Mouse (Mus musculus): ENCODE results near the gene 4833439L19Rik. TPM values are rescaled to one million over a fixed set of nuclear protein-coding genes. Genes with fewer than 3 reads are reported as not detected.

The 4833439L19Rik gene
- polyA plus RNA-seq, 2 experiments = 22.2 to 36.1 TPM

GRCm38 (mm10) chr13:54569282-54569681, 4.0 kb upstream of the 4833439L19Rik start:
- peaks cover 8 to 16% of the 10 kb centered on the region in 2 experiments for H3K4me1 ChIP-seq (replicated peaks; ENCODE audit: control insufficient read depth in 2 of 2, insufficient read depth in 2 of 2, low read length in 1 of 2)
- DNase-seq (ENCODE audit: low read depth in 3 of 3, low spot score in 3 of 3) = no peak
- no peak overlapping the region for H3K4me3 ChIP-seq (ENCODE audit: insufficient read depth in 1 of 2, low read depth in 2 of 2, low read length in 2 of 2)
- no peak overlapping the region for H3K4me2 ChIP-seq (ENCODE audit: low read depth)
- H3K36me3 ChIP-seq (replicated peaks; ENCODE audit: control insufficient read depth, insufficient read depth, low read depth) = no peaks in the 10 kb centered on the region
- H3K9ac ChIP-seq (replicated peaks) = no peak overlapping the region
- ATAC-seq (ENCODE audit: insufficient read depth) = no peak
- 41% methylated on average over 1 of the region's 1 CpGs for WGBS (ENCODE audit: insufficient replicate concordance)
- no peaks in the 10 kb centered on the region; the same call in 1 of the 2 replicates for H3K27me3 ChIP-seq (ENCODE audit: control insufficient read depth, insufficient read depth, low read length)
- H3K27ac ChIP-seq = no peak overlapping the region
- H3K9me3 ChIP-seq (ENCODE audit: control insufficient read depth, low read length) = no peaks in the 10 kb centered on the region
- no peak for TF ChIP-seq CTCF (IDR thresholded peaks at IDR 0.05; ENCODE audit: low read depth)
- TF ChIP-seq EP300 (IDR thresholded peaks at IDR 0.05; ENCODE audit: low read depth) = no peak

- Histone ChIP-seq H3K4me3 (ENCODE audit: insufficient read depth in 1 of 2, low read depth in 2 of 2, low read length in 2 of 2) (no peak overlapping the region), H3K27ac (no peak overlapping the region), H3K9me3 (ENCODE audit: control insufficient read depth, low read length) (no peaks in the 10 kb centered on the region), H3K4me1 (replicated peaks; ENCODE audit: control insufficient read depth in 2 of 2, insufficient read depth in 2 of 2, low read length in 1 of 2) (peaks cover 9 to 18% of the 10 kb centered on the region in 2 experiments), H3K36me3 (replicated peaks; ENCODE audit: control insufficient read depth, insufficient read depth, low read depth) (no peaks in the 10 kb centered on the region), H3K9ac (replicated peaks) (no peak overlapping the region), H3K4me2 (ENCODE audit: low read depth) (no peak overlapping the region), H3K27me3 (ENCODE audit: control insufficient read depth, insufficient read depth, low read length) (no peaks in the 10 kb centered on the region)
- ATAC-seq (ENCODE audit: insufficient read depth) (no peak), DNase-seq (ENCODE audit: low read depth in 3 of 3, low spot score in 3 of 3) (no peak)
- 26% methylated on average over 5 of the region's 5 CpGs for WGBS (ENCODE audit: insufficient replicate concordance)
- TF ChIP-seq EP300 (IDR thresholded peaks at IDR 0.05; ENCODE audit: low read depth) (no peak), CTCF (IDR thresholded peaks at IDR 0.05; ENCODE audit: low read depth) (no peak)
Observed at GRCm38 (mm10) chr13:54568380-54568779, 3.1 kb upstream of the 4833439L19Rik start.

GRCm38 (mm10) chr13:54565594-54566345, 535 bp upstream of the 4833439L19Rik start:
- Histone ChIP-seq H3K27ac (peak overlapping the region; percentile 59), H3K27me3 (ENCODE audit: control insufficient read depth, insufficient read depth, low read length) (no peaks in the 10 kb centered on the region), H3K4me3 (ENCODE audit: insufficient read depth in 1 of 2, low read depth in 2 of 2, low read length in 2 of 2) (peak overlapping the region; percentile 86 to 94), H3K9me3 (ENCODE audit: control insufficient read depth, low read length) (no peaks in the 10 kb centered on the region), H3K4me2 (ENCODE audit: low read depth) (peak overlapping the region; percentile 83), H3K9ac (replicated peaks) (peak overlapping the region; percentile 94), H3K36me3 (replicated peaks; ENCODE audit: control insufficient read depth, insufficient read depth, low read depth) (no peaks in the 10 kb centered on the region; the same call in 1 of the 2 replicates), H3K4me1 (replicated peaks; ENCODE audit: control insufficient read depth in 2 of 2, insufficient read depth in 2 of 2, low read length in 1 of 2) (peaks cover 9 to 18% of the 10 kb centered on the region in 2 experiments)
- 38% methylated on average over 8 of the region's 8 CpGs for WGBS (ENCODE audit: insufficient replicate concordance)
- TF ChIP-seq EP300 (IDR thresholded peaks at IDR 0.05; ENCODE audit: low read depth) (no peak), CTCF (IDR thresholded peaks at IDR 0.05; ENCODE audit: low read depth) (peak; percentile 83)
- ATAC-seq (ENCODE audit: insufficient read depth) = peak; percentile 69
- DNase-seq (ENCODE audit: low read depth in 3 of 3, low spot score in 3 of 3) = no peak

GRCm38 (mm10) chr13:54564232-54565200, 719 bp downstream of the 4833439L19Rik start:
- DNase-seq (ENCODE audit: low read depth in 3 of 3, low spot score in 3 of 3) = no peak
- Histone ChIP-seq H3K4me3 (ENCODE audit: insufficient read depth in 1 of 2, low read depth in 2 of 2, low read length in 2 of 2) (peak overlapping the region; percentile 86 to 94), H3K9ac (replicated peaks) (peak overlapping the region; percentile 94), H3K27me3 (ENCODE audit: control insufficient read depth, insufficient read depth, low read length) (no peaks in the 10 kb centered on the region), H3K36me3 (replicated peaks; ENCODE audit: control insufficient read depth, insufficient read depth, low read depth) (peaks cover 3% of the 10 kb centered on the region), H3K9me3 (ENCODE audit: control insufficient read depth, low read length) (no peaks in the 10 kb centered on the region), H3K4me2 (ENCODE audit: low read depth) (peak overlapping the region; percentile 83), H3K4me1 (replicated peaks; ENCODE audit: control insufficient read depth in 2 of 2, insufficient read depth in 2 of 2, low read length in 1 of 2) (peaks cover 9 to 18% of the 10 kb centered on the region in 2 experiments), H3K27ac (peak overlapping the region; percentile 36; the same call in 1 of the 2 replicates)
- ATAC-seq (ENCODE audit: insufficient read depth) = peak; percentile 50
- 9% methylated on average over 45 of the region's 45 CpGs for WGBS (ENCODE audit: insufficient replicate concordance)
- TF ChIP-seq EP300 (IDR thresholded peaks at IDR 0.05; ENCODE audit: low read depth) (no peak), CTCF (IDR thresholded peaks at IDR 0.05; ENCODE audit: low read depth) (no peak)
